9 mouse cellular contexts compared by ENCODE assay signal in genomic region chr6:56066632-56067282, GRCm38 (mm10). TPM values are rescaled to one million over a fixed set of nuclear protein-coding genes. Genes with fewer than 3 reads are reported as not detected.
A peak's percentile ranks its signal among the peaks of the same experiment; 100 is the strongest.
DNase-seq lines count a peak whose midpoint lies in the region; ATAC-seq lines count a peak whose summit lies in the region.
"Had no signal": no experiment of that assay in that cellular context is flagged by ENCODE, and none has a peak within 500 bp of the region (broad histone marks: within the 10 kb centered on the region; RNA-seq: fewer than 3 reads in every experiment).

No protein-coding gene starts in this region.

- peak; percentile 88 for ATAC-seq in forebrain, embryonic 14.5 days
- peak; percentile 81 for ATAC-seq in limb, embryonic 13.5 days (ENCODE audit: low FRiP score, low read depth)

- no peak overlapping the region for H3K27ac ChIP-seq in forebrain, embryonic 14.5 days (ENCODE audit: low read depth, low read length)
- H3K27ac ChIP-seq in limb, embryonic 13.5 days = no peak overlapping the region
- H3K27ac ChIP-seq: embryonic facial prominence, embryonic 15.5 days had no signal

- no peak overlapping the region for H3K4me3 ChIP-seq in forebrain, embryonic 14.5 days (ENCODE audit: low read depth, low read length)
- no peak overlapping the region for H3K4me3 ChIP-seq in limb, embryonic 13.5 days
- H3K4me3 ChIP-seq: embryonic facial prominence, embryonic 15.5 days had no signal

- peak; percentile 10 for DNase-seq in thymus, postnatal 4 days
- DNase-seq in thymus, adult 18-20 months = no peak
- DNase-seq in c-Kit-positive CD71-positive TER-119-positive erythroid progenitor cells, embryonic 14.5 days (ENCODE audit: low spot score) = peak; percentile 3
- DNase-seq in forebrain, embryonic 14.5 days (ENCODE audit: low spot score) = peak; percentile 83
- DNase-seq in kidney, adult 18-20 months = peak; percentile 16
- DNase-seq in retina, postnatal 1 day = peak; percentile 83
- DNase-seq in T-cell, adult 2 months (ENCODE audit: low spot score) = no peak

- no peak overlapping the region for H3K4me2 ChIP-seq in forebrain, embryonic 14.5 days (ENCODE audit: low read length)
- no peak overlapping the region for H3K4me2 ChIP-seq in limb, embryonic 13.5 days (replicated peaks)
- H3K4me2 ChIP-seq: embryonic facial prominence, embryonic 15.5 days had no signal

- 45% methylated on average over 5 of the region's 5 CpGs for WGBS in forebrain, embryonic 14.5 days
- WGBS in limb, embryonic 13.5 days = 38% methylated on average over 5 of the region's 5 CpGs

- no peaks in the 10 kb centered on the region for H3K27me3 ChIP-seq in forebrain, embryonic 14.5 days (replicated peaks; ENCODE audit: control insufficient read depth, insufficient read depth, low read length)
- H3K27me3 ChIP-seq in limb, embryonic 13.5 days = no peaks in the 10 kb centered on the region
- H3K27me3 ChIP-seq: embryonic facial prominence, embryonic 15.5 days had no signal

- H3K9me3 ChIP-seq in forebrain, embryonic 14.5 days (replicated peaks; ENCODE audit: control insufficient read depth, low read length) = no peaks in the 10 kb centered on the region
- H3K9me3 ChIP-seq in limb, embryonic 13.5 days = no peaks in the 10 kb centered on the region
- H3K9me3 ChIP-seq: embryonic facial prominence, embryonic 15.5 days had no signal

- no peaks in the 10 kb centered on the region for H3K4me1 ChIP-seq in forebrain, embryonic 14.5 days (ENCODE audit: control insufficient read depth, insufficient read depth, low read length)
- H3K4me1 ChIP-seq in limb, embryonic 13.5 days = no peaks in the 10 kb centered on the region
- H3K4me1 ChIP-seq: embryonic facial prominence, embryonic 15.5 days had no signal

- no peak overlapping the region for H3K9ac ChIP-seq in forebrain, embryonic 14.5 days (ENCODE audit: low read length)
- H3K9ac ChIP-seq in limb, embryonic 13.5 days = no peak overlapping the region
- H3K9ac ChIP-seq: embryonic facial prominence, embryonic 15.5 days had no signal

- H3K36me3 ChIP-seq in forebrain, embryonic 14.5 days (ENCODE audit: control insufficient read depth, insufficient read depth, low read length) = no peaks in the 10 kb centered on the region
- no peaks in the 10 kb centered on the region for H3K36me3 ChIP-seq in limb, embryonic 13.5 days
- H3K36me3 ChIP-seq: embryonic facial prominence, embryonic 15.5 days had no signal

RNA-seq across cellular contexts. Expression of gene Ppp1r17, which starts 49.5 kb away (rescaled TPM):
- polyA plus RNA-seq in forebrain, embryonic 14.5 days (2014; fragmentation: Nextera tagmentation; extraction: Ambion mirVana) = 3.1 and 3.5 TPM in 2 replicates
- polyA plus RNA-seq in limb, embryonic 13.5 days (2015; fragmentation: Nextera tagmentation; extraction: Ambion mirVana) = 0.13 and 0.20 TPM in 2 replicates
- polyA plus RNA-seq: embryonic facial prominence, embryonic 15.5 days had no signal

Comparison
In these comparisons a context has a peak if more than half of its experiments do, and no peak if none do; other contexts are left out.
1. DNase-seq: peak in thymus, postnatal 4 days (single experiment), c-Kit-positive CD71-positive TER-119-positive erythroid progenitor cells, embryonic 14.5 days (single experiment), forebrain, embryonic 14.5 days (single experiment), kidney, adult 18-20 months (single experiment) and retina, postnatal 1 day (single experiment); none in thymus, adult 18-20 months (0 of 2) and T-cell, adult 2 months (single experiment).